Mouse (Mus musculus): Measurements from ENCODE around the gene Tagap. TPM values are rescaled to one million over a fixed set of nuclear protein-coding genes. Genes with fewer than 3 reads are reported as not detected.
"Not testable (repeated sequence)": the region's sequence is repeated elsewhere in the genome, so short reads cannot be mapped to it uniquely, and the experiment has no call there.

The Tagap gene
- polyA plus RNA-seq, 1 experiment from 2014 or later: 0.50 TPM

DNA sequence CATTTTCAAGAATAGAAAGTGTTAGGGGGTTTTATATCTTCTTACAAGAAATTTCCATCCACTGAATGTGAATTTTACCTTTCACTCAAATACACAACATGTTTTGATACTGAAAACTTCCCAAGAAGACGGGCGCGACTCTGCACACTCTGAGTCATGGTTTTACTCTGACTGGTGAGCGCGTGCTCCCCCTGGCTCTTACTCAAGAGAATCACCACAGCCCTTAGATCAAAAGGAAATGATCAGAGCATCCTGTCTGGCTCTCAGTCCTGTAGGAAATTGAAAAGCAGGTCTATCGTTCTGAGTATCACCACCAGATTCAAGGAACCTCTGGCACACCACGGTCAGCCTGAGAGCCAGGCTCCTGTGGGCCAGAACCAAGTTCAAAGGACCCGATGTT, 13.8 kb downstream of the Tagap start:
- Histone ChIP-seq H3K27ac (no peak overlapping the region), H3K27me3 (no peaks in the 10 kb centered on the region), H3K9me3 (replicated peaks) (no peaks in the 10 kb centered on the region), H3K4me1 (replicated peaks) (no peaks in the 10 kb centered on the region), H3K36me3 (no peaks in the 10 kb centered on the region), H3K4me2 (no peak overlapping the region), H3K4me3 (no peak overlapping the region), H3K9ac (no peak overlapping the region)
- WGBS: 40% methylated on average over 8 of the region's 8 CpGs
- ATAC-seq (replicated peaks; ENCODE audit: insufficient number of reproducible peaks, insufficient read depth, low FRiP score, low read depth): no peak

- H3K36me3 ChIP-seq; H3K4me1 ChIP-seq (replicated peaks); H3K9me3 ChIP-seq (replicated peaks); H3K27me3 ChIP-seq: not testable (repeated sequence)
- Histone ChIP-seq H3K4me3 (peak within 1 kb of the TSS; percentile 67), H3K9ac (peak within 1 kb of the TSS; percentile 75), H3K27ac (peak within 1 kb of the TSS; percentile 98), H3K4me2 (peak within 1 kb of the TSS; percentile 63)
- peak; percentile 98 for ATAC-seq (replicated peaks; ENCODE audit: insufficient number of reproducible peaks, insufficient read depth, low FRiP score, low read depth)
- 3% methylated on average over 56 of the region's 58 CpGs for WGBS
These were observed 19.6 kb downstream of the Tagap start, which contains the start of gene Rsph3a for GRCm38 (mm10) chr17:7945117-7946052. Gene Rsph3a (plus strand): TSS chr17:7945614.

GRCm38 (mm10) chr17:7946053-7946627, 20.3 kb downstream of the Tagap start:
- under 1% methylated on average over 19 of the region's 27 CpGs for WGBS
- H3K9ac ChIP-seq: peak overlapping the region; percentile 75
- H3K4me2 ChIP-seq: peak overlapping the region; percentile 63
- H3K4me1 ChIP-seq (replicated peaks); H3K36me3 ChIP-seq; H3K27me3 ChIP-seq; H3K9me3 ChIP-seq (replicated peaks): not testable (repeated sequence)
- peak overlapping the region; percentile 67 for H3K4me3 ChIP-seq
- ATAC-seq (replicated peaks; ENCODE audit: insufficient number of reproducible peaks, insufficient read depth, low FRiP score, low read depth): peak; percentile 47
- H3K27ac ChIP-seq: peak overlapping the region; percentile 98

DNA sequence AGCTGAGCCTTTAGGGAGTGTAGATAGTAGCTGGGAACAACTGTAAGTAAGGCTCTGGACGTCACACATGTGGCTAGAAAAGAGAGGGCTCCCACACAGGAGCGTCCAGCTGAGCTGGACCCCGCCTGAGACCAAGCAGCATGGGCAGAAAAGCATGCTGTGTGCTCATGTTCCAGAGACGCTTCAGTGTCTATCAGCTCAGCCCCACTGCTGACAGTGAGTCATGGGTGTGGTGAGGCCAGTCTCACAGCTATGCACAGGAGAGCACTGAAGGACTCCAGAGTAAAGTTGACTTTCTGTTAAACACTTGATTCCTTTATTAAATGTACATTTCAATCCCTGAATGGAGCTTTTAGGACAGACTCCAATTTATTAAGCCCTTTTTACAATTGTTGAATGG, 25.5 kb downstream of the Tagap start:
- H3K36me3 ChIP-seq; H3K27ac ChIP-seq; H3K9me3 ChIP-seq (replicated peaks); H3K9ac ChIP-seq; H3K4me1 ChIP-seq (replicated peaks); H3K4me2 ChIP-seq; H3K4me3 ChIP-seq; ATAC-seq (replicated peaks; ENCODE audit: insufficient number of reproducible peaks, insufficient read depth, low FRiP score, low read depth); H3K27me3 ChIP-seq: not testable (repeated sequence)
- no CpG with 5 or more reads among the region's 4 CpGs for WGBS

GRCm38 (mm10) chr17:7957242-7957641, 31.4 kb downstream of the Tagap start:
- ATAC-seq (replicated peaks; ENCODE audit: insufficient number of reproducible peaks, insufficient read depth, low FRiP score, low read depth); H3K4me1 ChIP-seq (replicated peaks); H3K4me2 ChIP-seq; H3K27me3 ChIP-seq; H3K9me3 ChIP-seq (replicated peaks); H3K27ac ChIP-seq; H3K4me3 ChIP-seq; H3K9ac ChIP-seq; H3K36me3 ChIP-seq: not testable (repeated sequence)
- 94% methylated on average over 9 of the region's 9 CpGs for WGBS

GRCm38 (mm10) chr17:7963333-7963732, 37.5 kb downstream of the Tagap start:
- not testable (repeated sequence) for H3K36me3 ChIP-seq; H3K4me3 ChIP-seq; H3K27me3 ChIP-seq; ATAC-seq (replicated peaks; ENCODE audit: insufficient number of reproducible peaks, insufficient read depth, low FRiP score, low read depth); H3K27ac ChIP-seq; H3K9me3 ChIP-seq (replicated peaks); H3K4me2 ChIP-seq; H3K9ac ChIP-seq; H3K4me1 ChIP-seq (replicated peaks)
- WGBS: 72% methylated on average over 4 of the region's 4 CpGs

- ATAC-seq (replicated peaks; ENCODE audit: insufficient number of reproducible peaks, insufficient read depth, low FRiP score, low read depth); H3K27ac ChIP-seq; H3K9ac ChIP-seq; H3K9me3 ChIP-seq (replicated peaks); H3K36me3 ChIP-seq; H3K4me2 ChIP-seq; H3K4me1 ChIP-seq (replicated peaks); H3K4me3 ChIP-seq; H3K27me3 ChIP-seq: not testable (repeated sequence)
- WGBS: 92% methylated on average over 2 of the region's 2 CpGs
These were observed 38.6 kb downstream of the Tagap start for GRCm38 (mm10) chr17:7964398-7964797.

GRCm38 (mm10) chr17:7968490-7968889, 42.7 kb downstream of the Tagap start:
- H3K9ac ChIP-seq; H3K27me3 ChIP-seq; H3K4me1 ChIP-seq (replicated peaks); H3K36me3 ChIP-seq; ATAC-seq (replicated peaks; ENCODE audit: insufficient number of reproducible peaks, insufficient read depth, low FRiP score, low read depth); H3K27ac ChIP-seq; H3K9me3 ChIP-seq (replicated peaks); H3K4me3 ChIP-seq; H3K4me2 ChIP-seq: not testable (repeated sequence)
- WGBS: 83% methylated on average over 3 of the region's 5 CpGs

GRCm38 (mm10) chr17:7969782-7970181, 44.0 kb downstream of the Tagap start:
- not testable (repeated sequence) for H3K4me2 ChIP-seq; H3K27ac ChIP-seq; H3K9me3 ChIP-seq (replicated peaks); H3K36me3 ChIP-seq; H3K9ac ChIP-seq; H3K27me3 ChIP-seq; H3K4me3 ChIP-seq; H3K4me1 ChIP-seq (replicated peaks)
- peak; percentile 50; the same call in 1 of the 2 replicates for ATAC-seq (replicated peaks; ENCODE audit: insufficient number of reproducible peaks, insufficient read depth, low FRiP score, low read depth)
- WGBS: 16% methylated on average over 2 of the region's 6 CpGs

GRCm38 (mm10) chr17:7983484-7983883, 57.7 kb downstream of the Tagap start:
- H3K27me3 ChIP-seq; H3K4me2 ChIP-seq; H3K36me3 ChIP-seq; H3K27ac ChIP-seq; H3K9me3 ChIP-seq (replicated peaks); H3K4me3 ChIP-seq; H3K9ac ChIP-seq; H3K4me1 ChIP-seq (replicated peaks); ATAC-seq (replicated peaks; ENCODE audit: insufficient number of reproducible peaks, insufficient read depth, low FRiP score, low read depth): not testable (repeated sequence)
- 91% methylated on average over 1 of the region's 2 CpGs for WGBS

Data from heart, embryonic 15.5 days (tissue).